ENCODE assay signal across 24 mouse cellular contexts in the genomic region with DNA sequence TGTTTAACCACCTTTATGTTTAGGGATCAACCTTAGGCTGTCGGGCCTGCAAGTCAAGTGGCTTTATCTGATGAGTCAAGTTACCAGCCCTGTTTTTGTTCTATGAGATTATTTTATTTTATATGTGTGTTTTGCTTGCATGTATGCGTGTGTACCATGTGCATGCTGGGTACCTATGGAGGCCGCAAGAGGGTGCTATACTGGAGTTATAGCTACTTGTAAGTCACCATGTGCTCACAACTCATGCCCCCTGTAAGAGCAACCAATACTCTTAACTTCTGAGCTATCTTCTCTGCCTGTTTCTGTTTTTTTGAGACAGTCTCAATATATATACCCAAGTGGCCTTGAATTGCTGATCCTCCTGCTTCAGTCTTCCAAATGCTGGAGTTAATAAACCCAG.
"Had no signal": no experiment of that assay in that cellular context is flagged by ENCODE, and none has a peak within 500 bp of the region (broad histone marks: within the 10 kb centered on the region; RNA-seq: fewer than 3 reads in every experiment).

No protein-coding gene starts in this region.

- H3K4me1 ChIP-seq: heart, embryonic 10.5 days; heart, embryonic 13.5 days; heart, embryonic 15.5 days; hindbrain, embryonic 13.5 days; hindbrain, embryonic 15.5 days; limb, embryonic 10.5 days; limb, embryonic 12.5 days; liver, embryonic 13.5 days had no signal

- DNase-seq: gastrocnemius, adult 2 months; gastrocnemius, postnatal 10 days; gastrocnemius, postnatal 25 days; heart, adult 18-20 months; heart, postnatal 14 days; heart, postnatal 36 days; kidney, adult 11 months; kidney, postnatal 10 days; kidney, postnatal 25 days; kidney, postnatal 4 days; liver; liver, embryonic 13.5 days had no signal

- ATAC-seq: hindbrain, postnatal 0 days; intestine, embryonic 16.5 days had no signal

- H3K27ac ChIP-seq: gastrocnemius, adult 2 months; heart, embryonic 10.5 days; heart, embryonic 13.5 days; heart, embryonic 15.5 days; hindbrain, embryonic 13.5 days; hindbrain, embryonic 15.5 days; hindbrain, postnatal 0 days; layer of hippocampus, adult 2 months; left cerebral cortex, adult 2 months; limb, embryonic 10.5 days; limb, embryonic 12.5 days; liver, embryonic 13.5 days had no signal

- H3K9ac ChIP-seq: heart, embryonic 13.5 days; heart, embryonic 15.5 days; hindbrain, embryonic 13.5 days; hindbrain, embryonic 15.5 days; limb, embryonic 12.5 days; liver, embryonic 13.5 days had no signal

- H3K4me3 ChIP-seq: gastrocnemius, adult 2 months; heart, embryonic 10.5 days; heart, embryonic 13.5 days; heart, embryonic 15.5 days; hindbrain, embryonic 13.5 days; hindbrain, embryonic 15.5 days; layer of hippocampus, adult 2 months; left cerebral cortex, adult 2 months; limb, embryonic 10.5 days; limb, embryonic 12.5 days; liver, embryonic 13.5 days had no signal

- H3K4me2 ChIP-seq: heart, embryonic 13.5 days; heart, embryonic 15.5 days; hindbrain, embryonic 13.5 days; hindbrain, embryonic 15.5 days; limb, embryonic 12.5 days; liver, embryonic 11.5 days; liver, embryonic 13.5 days had no signal

- H3K27me3 ChIP-seq: heart, embryonic 13.5 days; heart, embryonic 15.5 days; hindbrain, embryonic 13.5 days; hindbrain, embryonic 15.5 days; limb, embryonic 12.5 days; liver, embryonic 13.5 days had no signal

- H3K9me3 ChIP-seq: heart, embryonic 10.5 days; heart, embryonic 13.5 days; heart, embryonic 15.5 days; hindbrain, embryonic 13.5 days; hindbrain, embryonic 15.5 days; limb, embryonic 10.5 days; limb, embryonic 12.5 days; liver, embryonic 13.5 days had no signal
